Mouse (Mus musculus) neural tube, embryonic 14.5 days (tissue): ENCODE measurements around the gene Hbp1. TPM values are rescaled to one million over a fixed set of nuclear protein-coding genes. Genes with fewer than 3 reads are reported as not detected.

Experiments
- ATAC-seq: fragments of 200-750 bp; cut with Nextera tagmentation; 2 replicates; pipeline ENCODE4 v1.8.0; 2017; ENCODE audit warnings: low read depth, mild to moderate bottlenecking, moderate TSS enrichment, moderate library complexity
- H3K27ac ChIP-seq: fragments of 300-500 bp; sonication (generic); 2 replicates; pipeline ENCODE4 v1.5.1; 2014; ENCODE audit warnings: low read depth, mild to moderate bottlenecking, control low read depth, low read length, moderate library complexity, mixed read lengths
- H3K27me3 ChIP-seq: fragments of 300-500 bp; sonication (generic); 2 replicates; pipeline ENCODE4 v1.6.1; 2014; ENCODE audit warnings: low read length; ENCODE audit not compliant: control insufficient read depth, insufficient read depth
- H3K36me3 ChIP-seq: fragments of 300-500 bp; sonication (generic); 2 replicates; pipeline ENCODE4 v1.6.1; 2014; ENCODE audit warnings: low read length, mixed read lengths; ENCODE audit not compliant: control insufficient read depth, insufficient read depth
- H3K4me1 ChIP-seq: fragments of 300-500 bp; sonication (generic); 2 replicates; pipeline ENCODE4 v1.6.1; 2014; ENCODE audit warnings: low read length; ENCODE audit not compliant: control insufficient read depth, insufficient read depth
- H3K4me2 ChIP-seq: fragments of 300-500 bp; sonication (generic); 2 replicates; pipeline ENCODE4 v1.6.1; 2014; ENCODE audit warnings: mild to moderate bottlenecking, low read depth, low read length, control low read depth
- H3K4me3 ChIP-seq: fragments of 300-500 bp; sonication (generic); 2 replicates; pipeline ENCODE4 v1.5.1; 2014; ENCODE audit warnings: low read depth, low read length, control low read depth, mixed read lengths
- H3K9ac ChIP-seq: fragments of 300-500 bp; sonication (generic); replicated peaks from 2 replicates; pipeline ENCODE4 v1.6.1; 2014; ENCODE audit warnings: low read depth, mild to moderate bottlenecking, control low read depth, low read length, mixed read lengths
- H3K9me3 ChIP-seq: fragments of 300-500 bp; sonication (generic); 2 replicates; pipeline ENCODE4 v1.6.1; 2016; ENCODE audit warnings: low read length; ENCODE audit not compliant: control insufficient read depth
- WGBS: fragments of 180-500 bp; shearing (Covaris S2); extraction: QIAGEN DNeasy Blood & Tissue Kit; methylation state at CpG from one replicate; pipeline ENCODE4 v1.1.7; 2014; 5-methylcytosine and 5-hydroxymethylcytosine counted together
- polyA plus RNA-seq: library from polyadenylated mRNA; unstranded; fragments of >200 nt; fragmentation: Nextera tagmentation; extraction: Ambion mirVana; gene quantifications from 2 replicates; pipeline ENCODE4 v1.2.1, GENCODE M21; 2014

Gene Hbp1
- 47.4 and 58.2 TPM in 2 replicates for polyA plus RNA-seq

GRCm38 (mm10) chr12:31949759-31950658, at the start of gene Hbp1:
Gene Hbp1, minus strand, starts transcription at chr12:31950535.
- Histone ChIP-seq H3K27ac (peak within 1 kb of the TSS; percentile 97), H3K4me2 (peak within 1 kb of the TSS; percentile 54), H3K9me3 (no peaks in the 10 kb centered on the region), H3K9ac (peak within 1 kb of the TSS; percentile 89), H3K4me1 (no peaks in the 10 kb centered on the region), H3K4me3 (peak within 1 kb of the TSS; percentile 89), H3K27me3 (no peaks in the 10 kb centered on the region), H3K36me3 (no peaks in the 10 kb centered on the region)
- peak; percentile 97 for ATAC-seq
- whole genome bisulfite sequencing = under 1% methylated on average over 60 of the region's 71 CpGs

GRCm38 (mm10) chr12:31998706-31999105, 48.4 kb upstream of the Hbp1 start:
- Histone ChIP-seq H3K4me1 (no peaks in the 10 kb centered on the region), H3K9me3 (no peaks in the 10 kb centered on the region), H3K4me3 (no peak overlapping the region), H3K9ac (no peak overlapping the region), H3K27ac (no peak overlapping the region), H3K4me2 (no peak overlapping the region), H3K27me3 (no peaks in the 10 kb centered on the region), H3K36me3 (no peaks in the 10 kb centered on the region)
- WGBS = 85% methylated on average over 5 of the region's 5 CpGs
- ATAC-seq = no peak

GRCm38 (mm10) chr12:31997328-31997878, 47.1 kb upstream of the Hbp1 start:
- 83% methylated on average over 3 of the region's 3 CpGs for WGBS
- ATAC-seq = no peak
- Histone ChIP-seq H3K4me3 (no peak overlapping the region), H3K4me2 (no peak overlapping the region), H3K36me3 (no peaks in the 10 kb centered on the region), H3K9ac (no peak overlapping the region), H3K27me3 (no peaks in the 10 kb centered on the region), H3K27ac (no peak overlapping the region), H3K9me3 (no peaks in the 10 kb centered on the region), H3K4me1 (no peaks in the 10 kb centered on the region)

- no peaks in the 10 kb centered on the region for H3K4me1 ChIP-seq
- no peak overlapping the region for H3K9ac ChIP-seq
- H3K9me3 ChIP-seq = no peaks in the 10 kb centered on the region
- no peaks in the 10 kb centered on the region for H3K36me3 ChIP-seq
- WGBS = 87% methylated on average over 5 of the region's 5 CpGs
- H3K27ac ChIP-seq = no peak overlapping the region
- no peak overlapping the region for H3K4me3 ChIP-seq
- no peak for ATAC-seq
- no peak overlapping the region for H3K4me2 ChIP-seq
- no peaks in the 10 kb centered on the region for H3K27me3 ChIP-seq
These were observed 46.5 kb upstream of the Hbp1 start for GRCm38 (mm10) chr12:31996877-31997276.

- WGBS = 89% methylated on average over 4 of the region's 4 CpGs
- Histone ChIP-seq H3K27me3 (no peaks in the 10 kb centered on the region), H3K9ac (no peak overlapping the region), H3K4me2 (no peak overlapping the region), H3K36me3 (no peaks in the 10 kb centered on the region), H3K9me3 (no peaks in the 10 kb centered on the region), H3K4me3 (no peak overlapping the region), H3K27ac (no peak overlapping the region), H3K4me1 (no peaks in the 10 kb centered on the region)
- ATAC-seq = no peak
These were observed 40.2 kb upstream of the Hbp1 start for GRCm38 (mm10) chr12:31990575-31990974.

- H3K4me1 ChIP-seq = no peaks in the 10 kb centered on the region
- H3K36me3 ChIP-seq = no peaks in the 10 kb centered on the region
- no peaks in the 10 kb centered on the region for H3K27me3 ChIP-seq
- H3K4me2 ChIP-seq = no peak overlapping the region
- no peak for ATAC-seq
- no peaks in the 10 kb centered on the region for H3K9me3 ChIP-seq
- H3K27ac ChIP-seq = no peak overlapping the region
- no peak overlapping the region for H3K9ac ChIP-seq
- no peak overlapping the region for H3K4me3 ChIP-seq
These were observed 39.4 kb upstream of the Hbp1 start for GRCm38 (mm10) chr12:31989726-31990125.

GRCm38 (mm10) chr12:31986463-31986862, 36.1 kb upstream of the Hbp1 start:
- 95% methylated on average over 2 of the region's 2 CpGs for WGBS
- no peak overlapping the region for H3K4me2 ChIP-seq
- no peak overlapping the region for H3K9ac ChIP-seq
- no peaks in the 10 kb centered on the region for H3K27me3 ChIP-seq
- H3K4me1 ChIP-seq = 0 out of 2 replicates have a peak, but pooled peaks cover 3% of the 10 kb centered on the region
- no peaks in the 10 kb centered on the region for H3K36me3 ChIP-seq
- H3K4me3 ChIP-seq = no peak overlapping the region
- no peak overlapping the region for H3K27ac ChIP-seq
- no peaks in the 10 kb centered on the region for H3K9me3 ChIP-seq
- ATAC-seq = no peak

GRCm38 (mm10) chr12:31985738-31986137, 35.4 kb upstream of the Hbp1 start:
- ATAC-seq = no peak
- 91% methylated on average over 6 of the region's 6 CpGs for WGBS
- H3K9me3 ChIP-seq = no peaks in the 10 kb centered on the region
- no peaks in the 10 kb centered on the region for H3K27me3 ChIP-seq
- no peak overlapping the region for H3K9ac ChIP-seq
- no peak overlapping the region for H3K27ac ChIP-seq
- 0 out of 2 replicates have a peak, but pooled peaks cover 3% of the 10 kb centered on the region for H3K4me1 ChIP-seq
- H3K36me3 ChIP-seq = no peaks in the 10 kb centered on the region
- H3K4me3 ChIP-seq = no peak overlapping the region
- no peak overlapping the region for H3K4me2 ChIP-seq

- ATAC-seq = peak; percentile 15; the same call in 1 of the 2 replicates
- no peak overlapping the region for H3K27ac ChIP-seq
- H3K4me2 ChIP-seq = no peak overlapping the region
- H3K9ac ChIP-seq = no peak overlapping the region
- H3K4me1 ChIP-seq = 0 out of 2 replicates have a peak, but pooled peaks cover 3% of the 10 kb centered on the region
- 71% methylated on average over 12 of the region's 12 CpGs for WGBS
- H3K9me3 ChIP-seq = no peaks in the 10 kb centered on the region
- H3K4me3 ChIP-seq = no peak overlapping the region
- no peaks in the 10 kb centered on the region for H3K27me3 ChIP-seq
- H3K36me3 ChIP-seq = no peaks in the 10 kb centered on the region
These were observed 34.3 kb upstream of the Hbp1 start for GRCm38 (mm10) chr12:31984664-31985063.
